Mouse (Mus musculus) 416B (cell line): ENCODE measurements around the gene Trappc3l.
"Not testable (repeated sequence)": the region's sequence is repeated elsewhere in the genome, so short reads cannot be mapped to it uniquely, and the experiment has no call there.

ENCODE experiments used
- DNase-seq: peaks from one replicate; pipeline ENCODE4 v3.0.0; 2011; ENCODE audit warnings: low read depth

The Trappc3l gene

DNA sequence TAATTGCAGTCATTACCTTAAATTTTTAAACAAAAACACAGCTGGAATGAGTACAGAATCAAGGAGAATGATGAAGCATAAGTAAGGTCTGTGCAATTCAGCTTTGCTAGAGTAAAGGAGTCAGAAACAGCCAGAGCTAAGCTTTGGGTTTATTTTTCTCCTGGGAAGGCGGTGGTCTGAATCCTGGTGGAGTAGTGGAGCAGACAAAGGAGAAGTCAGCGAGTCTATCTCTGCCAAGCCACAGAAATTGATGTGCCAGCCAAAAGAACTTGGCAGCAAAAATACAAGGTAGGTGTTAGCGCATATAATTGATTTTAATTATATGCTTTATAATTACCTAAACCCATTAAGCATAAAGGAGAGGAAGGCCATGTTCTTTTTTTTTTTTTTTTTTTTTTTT is at the start of gene Trappc3l:
TSS of gene Trappc3l (plus strand) at position 197 of the 400 bp plus-strand sequence.
- DNase-seq: no peak

DNA sequence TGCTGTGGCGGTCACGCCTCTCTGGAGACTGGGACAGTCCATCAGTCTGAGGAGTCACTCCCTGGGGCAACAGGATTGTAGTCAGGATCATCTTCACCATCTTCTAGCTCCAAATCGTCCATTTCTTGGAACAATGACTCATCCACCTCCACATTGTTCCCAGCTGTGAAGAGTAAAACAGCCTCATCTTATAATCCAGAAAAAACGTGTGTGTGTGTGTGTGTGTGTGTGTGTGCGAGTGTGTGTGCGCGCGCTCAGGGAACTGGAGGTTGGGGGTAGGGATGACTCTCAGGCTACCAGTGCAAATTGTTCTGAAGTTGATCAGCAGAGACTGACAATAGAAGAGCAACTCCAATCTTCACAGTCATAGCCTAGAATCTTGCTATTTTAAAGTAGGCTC is 40.7 kb upstream of the Trappc3l start:
- DNase-seq: not testable (repeated sequence)

DNA sequence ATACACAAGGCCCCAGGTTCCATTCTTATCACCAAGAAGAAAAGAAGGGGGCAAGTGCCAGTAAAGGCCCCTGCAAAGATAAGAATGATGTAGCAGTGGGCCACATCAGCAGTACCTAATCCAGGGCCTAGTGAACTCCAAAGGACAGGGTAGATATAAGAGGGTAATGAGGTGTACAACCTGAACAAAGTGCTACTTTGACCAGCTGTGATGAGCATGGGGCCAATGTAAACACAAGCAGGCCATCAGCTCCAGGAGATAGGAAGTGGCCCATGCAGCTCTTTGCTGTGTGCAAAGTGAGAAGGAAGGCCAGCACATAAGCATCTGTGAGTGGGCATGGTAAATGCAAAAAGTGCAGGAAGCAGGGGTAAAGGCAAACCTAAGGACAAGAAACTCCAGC is 39.0 kb upstream of the Trappc3l start:
- DNase-seq: no peak

DNA sequence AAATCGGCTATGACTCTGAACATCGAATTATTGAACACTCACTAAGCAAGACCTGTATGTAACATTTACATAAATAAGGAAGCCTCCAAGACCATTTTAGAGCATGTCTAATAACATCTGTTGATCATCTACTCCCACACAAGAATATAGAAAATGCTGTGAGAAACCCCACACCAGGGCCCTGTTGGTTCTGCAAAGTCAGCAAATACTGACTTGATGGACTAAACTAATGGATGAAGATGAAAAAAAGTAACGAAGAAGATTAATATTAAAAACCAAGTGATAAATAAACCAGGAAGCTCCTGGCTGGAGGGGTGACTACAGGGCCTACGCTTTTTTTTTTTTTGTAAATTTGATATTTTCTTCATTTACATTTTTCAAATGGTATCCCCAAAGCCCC is 24.8 kb upstream of the Trappc3l start:
- no peak for DNase-seq

DNA sequence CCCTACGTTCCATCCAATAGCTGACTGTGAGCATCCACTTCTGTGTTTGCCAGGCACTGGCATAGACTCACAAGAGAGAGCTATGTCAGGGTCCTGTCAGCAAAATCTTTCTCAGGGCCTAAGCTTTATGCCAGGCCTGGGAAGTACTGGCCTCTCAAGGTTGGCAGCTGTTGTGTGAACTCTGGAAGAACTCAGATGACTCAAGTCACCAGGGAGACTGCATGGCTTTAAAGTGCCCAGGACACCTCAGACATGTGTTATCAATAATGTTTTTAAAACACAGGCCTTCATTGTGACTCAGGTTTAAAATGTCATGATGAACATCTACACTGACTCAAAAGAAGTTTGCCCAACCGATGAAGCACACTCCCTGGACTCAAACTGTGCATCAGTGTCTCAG is 24.2 kb upstream of the Trappc3l start:
- DNase-seq: no peak

DNA sequence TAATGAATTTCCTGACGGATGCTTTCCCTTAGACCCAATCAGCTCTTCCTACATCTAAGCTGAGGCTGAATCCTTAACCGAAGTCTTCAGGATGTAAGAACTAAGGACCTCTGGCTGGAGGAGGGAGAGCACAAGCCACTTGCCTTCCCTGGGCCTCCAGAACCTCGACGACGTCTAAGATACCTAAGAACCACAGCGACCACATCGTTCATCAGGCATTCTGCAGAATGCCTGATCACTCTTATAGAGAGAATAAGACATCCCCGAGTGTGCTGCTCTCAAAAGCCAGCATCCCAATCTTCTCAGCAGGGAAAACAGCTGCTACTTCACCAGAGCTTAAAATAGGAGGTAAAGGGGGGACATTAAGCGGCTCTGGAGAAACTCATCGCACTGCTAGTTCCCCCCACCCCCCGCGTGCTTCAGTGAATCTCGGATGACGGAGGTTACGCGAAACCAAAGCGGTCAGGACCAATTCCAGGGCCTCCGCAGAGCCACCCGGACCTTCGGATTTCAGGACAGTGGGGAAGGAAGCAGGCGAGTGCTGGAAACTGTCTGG is 18.6 kb upstream of the Trappc3l start:
- peak; percentile 52 for DNase-seq

DNA sequence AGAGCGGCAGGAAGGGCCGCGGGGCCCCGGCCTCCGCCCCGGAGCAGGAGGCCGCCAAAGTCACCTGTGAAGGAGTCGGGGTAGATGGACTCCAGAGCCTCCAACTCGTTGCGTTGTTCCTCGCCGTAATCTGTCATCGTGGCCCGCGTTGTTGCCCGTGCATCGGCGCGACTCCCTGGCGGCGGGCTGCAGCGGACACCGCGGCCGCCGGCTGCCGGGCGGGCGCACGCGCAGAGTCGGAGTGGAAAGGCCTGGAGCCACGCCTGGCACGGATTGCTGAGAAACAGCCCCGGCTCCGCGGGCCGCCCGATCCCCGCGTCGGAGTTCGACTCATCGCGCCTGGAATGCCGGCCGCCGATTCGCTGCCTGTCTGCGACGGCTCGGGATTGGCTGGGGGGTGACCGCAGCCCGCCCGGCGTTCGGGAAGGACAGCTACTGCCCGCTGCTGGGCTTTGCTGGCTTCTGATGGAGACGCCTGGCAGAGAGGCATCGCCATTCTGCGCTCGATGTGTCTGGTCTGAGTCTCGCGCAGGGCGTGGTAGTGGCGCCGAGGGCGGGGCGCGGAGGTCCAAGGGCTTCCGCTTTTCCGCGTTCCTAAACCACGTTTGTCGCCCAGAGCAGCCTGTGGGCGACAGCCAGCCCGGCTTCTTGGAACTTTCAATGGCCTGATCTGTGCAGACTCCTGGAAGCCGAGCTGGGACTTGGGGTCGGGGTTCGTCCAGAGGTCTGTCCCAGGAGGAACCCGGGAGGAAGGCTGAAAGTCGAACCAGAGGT is 17.9 kb upstream of the Trappc3l start, which contains the start of gene Rwdd1:
TSS of gene Rwdd1 (minus strand) at position 323 of the 774 bp plus-strand sequence.
- peak; percentile 96 for DNase-seq

DNA sequence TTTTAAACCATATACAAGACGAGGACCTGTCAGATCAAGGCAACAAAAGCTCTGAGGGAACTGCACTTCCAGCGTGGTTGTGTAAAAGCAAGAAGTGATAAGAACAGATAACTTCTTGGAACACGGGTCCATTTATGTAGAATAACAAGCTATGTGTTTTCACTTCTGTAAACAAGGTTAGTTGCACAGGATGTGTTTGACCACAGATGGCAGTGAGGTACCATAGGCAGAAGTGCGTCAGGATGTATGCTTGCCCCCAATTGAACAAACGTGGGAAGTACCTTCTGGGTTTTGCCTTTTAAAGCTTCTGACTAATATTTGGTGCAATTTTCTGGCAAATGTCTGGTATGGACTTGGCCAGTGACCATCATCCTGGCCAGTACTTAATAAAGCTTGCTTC is 7.1 kb upstream of the Trappc3l start:
- DNase-seq: no peak

DNA sequence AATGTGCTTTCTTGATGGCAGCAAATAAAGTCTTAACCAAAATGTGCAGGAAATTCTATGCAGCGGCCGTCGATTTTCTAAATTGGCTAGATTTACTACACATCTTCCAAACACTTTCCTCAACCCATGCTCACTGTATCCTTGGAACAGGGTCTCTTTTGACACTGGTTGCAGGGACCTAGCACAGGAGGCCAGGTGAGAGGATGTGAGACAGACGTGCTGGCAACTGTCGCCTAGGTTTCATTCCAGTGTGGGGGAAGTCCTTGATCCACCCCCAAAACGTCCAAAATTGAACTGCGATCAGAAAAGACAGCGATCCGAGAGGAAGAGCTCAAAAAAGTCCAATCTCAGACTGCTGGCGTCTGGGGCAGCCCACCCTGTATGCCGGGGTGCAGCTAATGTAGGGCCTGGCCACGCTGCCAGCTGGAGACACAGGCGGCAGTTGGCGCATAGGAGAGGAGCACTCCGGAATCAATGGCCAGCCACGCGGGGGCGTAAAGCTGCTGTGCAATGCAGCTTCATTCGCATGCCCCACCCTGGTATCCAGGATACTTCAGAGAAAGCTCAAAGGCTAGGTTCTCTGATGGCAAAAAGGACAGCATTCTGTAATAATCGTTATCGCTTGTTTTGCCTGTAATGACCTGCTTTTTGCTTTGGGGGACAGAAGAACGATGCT is 3.6 kb upstream of the Trappc3l start:
- no peak for DNase-seq

DNA sequence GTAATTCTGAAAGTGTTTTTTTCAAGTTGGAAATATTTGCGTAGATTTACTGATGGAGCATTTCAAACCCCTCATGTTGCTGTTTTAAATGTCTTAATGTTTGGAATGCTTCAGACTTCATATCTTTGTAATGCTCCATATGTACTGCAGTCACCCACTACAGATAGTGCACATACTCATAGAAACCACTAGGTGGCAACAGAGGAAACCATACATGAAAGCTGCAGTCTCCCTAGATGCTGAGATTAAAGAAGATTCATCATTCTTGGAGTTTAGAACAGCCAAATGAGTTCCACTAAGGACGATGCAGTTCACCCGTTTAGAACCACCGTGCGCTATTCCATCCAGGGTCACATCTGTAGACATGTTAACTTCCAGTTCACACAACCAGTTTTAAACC is 810 bp upstream of the Trappc3l start:
- DNase-seq: peak; percentile 69

DNA sequence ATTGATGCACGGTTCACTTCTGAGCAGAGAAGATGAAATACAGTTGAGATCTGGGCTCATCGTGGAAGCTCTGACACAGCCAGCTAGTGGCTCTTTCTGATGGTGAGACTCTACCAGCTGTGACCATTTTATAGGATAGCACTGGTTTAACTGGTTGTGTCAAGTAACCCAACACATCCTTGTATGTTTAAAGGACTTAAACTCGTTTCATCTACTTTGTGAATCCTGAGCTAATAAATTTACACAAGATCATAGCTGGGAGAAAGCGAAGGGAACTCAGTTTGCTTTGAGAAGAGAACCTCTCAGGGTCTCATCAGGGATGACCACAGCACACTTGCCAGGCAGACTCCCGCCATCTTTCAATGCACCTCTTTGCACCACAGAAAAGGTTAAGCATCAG is 6.8 kb downstream of the Trappc3l start, which contains the start of gene Calhm4:
TSS of gene Calhm4 (minus strand) at position 101 of the 400 bp plus-strand sequence.
- no peak for DNase-seq

DNA sequence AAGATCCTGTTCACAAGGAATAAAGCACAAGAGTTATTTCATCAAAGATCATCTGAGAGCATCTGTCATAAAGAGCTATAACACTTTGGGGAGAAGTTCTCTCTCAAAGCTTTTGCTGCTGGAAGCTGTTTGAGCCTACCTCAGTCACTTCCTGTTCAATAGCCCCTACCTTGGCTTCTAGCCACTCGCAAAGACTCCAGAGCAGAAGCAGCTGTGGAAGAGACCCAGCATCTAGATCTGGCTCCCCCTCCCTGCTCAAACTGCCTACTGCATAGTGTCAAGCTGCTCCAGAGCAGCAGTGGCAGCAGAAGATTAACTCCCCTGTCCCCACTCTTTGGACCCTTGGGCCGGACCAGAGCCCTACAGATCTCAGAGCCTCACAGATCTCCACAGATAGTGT is 16.6 kb downstream of the Trappc3l start:
- no peak for DNase-seq

DNA sequence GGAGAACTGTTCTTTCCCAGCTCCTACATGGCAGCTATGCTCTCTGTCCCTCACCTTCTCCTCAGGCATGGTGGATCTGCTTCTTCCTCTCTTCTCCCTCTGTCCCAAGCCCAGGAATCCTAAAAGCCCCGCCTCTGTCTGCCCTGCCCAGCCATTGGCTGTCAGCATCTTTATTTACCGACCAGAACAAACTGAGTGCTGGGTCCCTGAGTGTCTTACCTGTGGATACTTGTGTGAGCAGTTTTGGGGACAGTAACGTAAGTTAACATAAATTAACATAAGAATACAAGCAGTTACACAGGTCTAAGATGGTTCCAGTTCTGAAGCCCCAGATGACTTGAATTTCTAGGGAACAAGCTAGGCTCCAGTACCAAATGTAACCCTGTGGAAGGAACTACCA is 29.2 kb downstream of the Trappc3l start:
- DNase-seq: no peak

DNA sequence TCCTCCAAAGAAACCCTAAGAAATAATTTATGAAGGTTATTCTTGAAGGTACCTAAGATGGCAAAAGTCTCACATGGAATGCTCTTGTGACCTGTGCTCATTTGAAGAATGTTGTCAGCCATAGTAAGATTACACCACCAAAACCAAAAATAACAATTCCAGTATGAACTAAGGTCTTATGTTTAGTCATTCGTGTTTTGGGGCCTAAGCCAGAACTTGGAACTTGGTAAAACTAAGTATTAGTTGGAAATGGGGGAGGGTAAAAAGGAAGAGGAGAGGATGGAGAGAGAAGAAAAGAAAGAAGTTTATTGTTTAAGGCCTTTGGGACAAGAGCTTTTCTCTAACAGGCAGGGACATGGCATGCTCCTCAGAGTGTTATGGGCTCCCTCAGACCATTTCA is 32.2 kb downstream of the Trappc3l start:
- DNase-seq: no peak

DNA sequence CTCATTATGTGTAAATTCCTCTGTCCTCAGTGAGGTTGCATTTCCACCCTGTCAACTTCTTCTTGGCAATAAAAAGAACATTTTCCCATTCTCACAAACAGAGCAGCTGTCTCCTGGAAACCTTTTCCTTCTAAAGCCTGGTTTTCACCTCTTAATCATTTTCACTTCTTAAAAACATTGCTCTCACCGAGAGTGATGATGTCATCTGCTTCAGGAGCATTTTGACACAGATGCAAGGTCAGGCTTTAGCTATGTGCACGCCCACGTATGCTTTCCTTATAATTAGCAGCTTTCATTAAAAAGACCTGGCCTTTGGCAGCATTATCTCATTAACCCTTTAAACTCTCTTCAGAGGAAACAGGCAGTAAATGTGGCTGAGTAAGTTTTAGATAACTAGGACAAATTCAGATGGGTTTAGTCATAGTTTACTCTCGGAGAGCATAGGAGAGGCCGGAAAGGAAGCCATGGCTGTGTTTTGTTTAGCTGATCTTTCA is 33.6 kb downstream of the Trappc3l start:
- DNase-seq: no peak

DNA sequence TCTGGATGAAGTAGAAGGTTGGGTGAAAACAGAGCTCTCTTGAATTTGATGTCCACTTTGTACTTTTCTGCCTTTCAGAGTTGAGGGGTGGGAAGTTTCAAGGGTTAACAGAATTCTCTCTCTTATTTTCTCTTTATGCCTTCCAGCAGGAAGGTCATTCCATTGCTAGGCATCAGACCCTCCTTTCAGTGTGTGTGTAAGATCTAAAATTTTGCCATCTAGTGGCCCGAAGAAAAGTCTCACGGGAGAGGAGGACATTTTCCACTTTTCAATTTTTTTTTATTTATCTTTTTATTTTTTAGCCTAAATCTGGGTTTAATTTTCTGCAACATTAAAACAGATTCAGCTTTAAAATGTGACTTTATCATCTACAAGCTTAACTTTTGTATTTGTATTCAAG is 34.3 kb downstream of the Trappc3l start:
- DNase-seq: peak; percentile 5

DNA sequence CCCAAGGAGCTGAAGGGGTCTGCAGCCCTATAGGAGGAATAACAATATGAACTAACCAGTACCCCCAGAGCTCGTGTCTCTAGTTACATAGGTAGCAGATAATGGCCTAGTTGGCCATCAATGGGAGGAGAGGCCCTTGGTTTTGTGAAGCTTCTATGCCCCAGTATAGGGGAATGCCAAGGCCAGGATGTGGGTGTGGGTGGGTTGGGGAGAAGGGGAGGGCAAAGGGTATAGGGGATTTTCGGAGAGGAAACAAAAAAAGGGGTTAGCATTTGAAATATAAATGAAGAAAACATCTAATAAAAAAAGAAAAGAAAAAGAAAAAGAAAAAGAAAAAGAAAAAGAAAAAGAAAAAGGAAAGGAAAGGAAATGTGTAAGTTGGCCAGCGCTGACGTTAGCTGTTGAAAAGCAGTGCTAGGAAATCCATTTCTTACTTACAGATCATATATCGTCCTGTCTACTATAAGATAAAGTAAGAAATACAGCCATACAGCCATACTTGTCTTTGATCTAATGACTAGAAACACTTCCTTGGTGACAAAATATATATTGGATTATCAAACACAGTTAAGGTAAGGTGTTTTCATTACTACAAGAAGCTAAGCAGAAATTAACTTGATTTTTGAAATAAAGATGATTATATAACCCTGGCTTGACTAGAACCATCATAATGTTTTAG is 37.3 kb downstream of the Trappc3l start:
- no peak for DNase-seq

DNA sequence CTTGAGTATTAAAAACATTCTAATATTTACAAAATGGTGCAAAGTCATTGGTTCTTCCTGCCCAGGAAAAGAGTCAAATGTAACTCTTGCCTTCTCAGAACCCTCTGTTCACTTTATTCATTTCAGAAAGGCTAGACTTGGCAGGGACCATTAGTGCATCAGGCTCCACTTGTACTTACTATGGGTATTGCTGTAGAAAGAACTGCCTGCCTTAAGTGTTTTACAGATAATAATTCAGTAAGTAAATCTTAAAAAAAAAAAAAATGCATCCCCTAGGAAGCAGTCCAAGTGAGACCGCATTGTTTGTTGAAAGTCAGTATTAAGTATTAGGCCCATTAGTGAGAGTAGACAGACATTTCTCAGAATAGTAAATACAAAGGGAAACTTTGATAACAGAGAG is 49.1 kb downstream of the Trappc3l start:
- DNase-seq: no peak

DNA sequence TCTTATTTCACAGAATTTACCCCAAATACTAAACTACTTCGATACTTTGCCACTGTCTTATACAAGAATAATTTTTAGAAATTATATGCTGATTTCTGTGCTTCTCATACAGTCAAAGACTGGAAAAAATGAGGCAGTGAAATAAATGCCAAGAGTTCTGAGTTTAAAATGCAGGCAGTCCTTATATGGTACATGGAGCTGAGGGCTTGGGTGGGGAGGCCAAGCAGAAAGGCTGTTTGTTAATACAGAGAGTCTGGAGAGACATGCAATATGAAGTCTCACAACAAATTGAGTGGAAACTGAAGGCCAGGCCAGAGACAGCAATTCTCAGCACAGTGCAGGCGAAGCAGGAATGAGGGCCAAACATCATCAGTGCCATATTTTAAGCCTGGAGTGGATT is 51.1 kb downstream of the Trappc3l start:
- no peak for DNase-seq

DNA sequence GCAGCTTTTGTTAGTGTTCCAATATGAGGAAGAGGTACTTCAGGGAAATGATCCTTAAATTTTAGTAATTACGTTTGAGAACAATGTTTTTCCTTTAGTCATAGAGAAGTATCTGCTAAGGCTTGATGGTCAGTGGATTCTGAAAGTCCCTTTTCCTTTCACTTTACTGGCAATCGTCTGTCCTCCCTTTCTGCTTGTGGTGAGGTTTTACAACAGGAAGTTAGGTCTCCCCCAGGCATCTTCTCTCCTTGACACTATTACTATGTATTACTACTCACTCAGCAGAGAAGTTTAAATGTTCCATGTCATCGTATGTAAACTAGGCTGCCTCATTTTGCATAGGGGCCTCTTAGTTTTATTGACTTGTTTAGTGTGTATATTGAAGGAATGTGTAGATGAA is 52.1 kb downstream of the Trappc3l start:
- peak; percentile 36 for DNase-seq

DNA sequence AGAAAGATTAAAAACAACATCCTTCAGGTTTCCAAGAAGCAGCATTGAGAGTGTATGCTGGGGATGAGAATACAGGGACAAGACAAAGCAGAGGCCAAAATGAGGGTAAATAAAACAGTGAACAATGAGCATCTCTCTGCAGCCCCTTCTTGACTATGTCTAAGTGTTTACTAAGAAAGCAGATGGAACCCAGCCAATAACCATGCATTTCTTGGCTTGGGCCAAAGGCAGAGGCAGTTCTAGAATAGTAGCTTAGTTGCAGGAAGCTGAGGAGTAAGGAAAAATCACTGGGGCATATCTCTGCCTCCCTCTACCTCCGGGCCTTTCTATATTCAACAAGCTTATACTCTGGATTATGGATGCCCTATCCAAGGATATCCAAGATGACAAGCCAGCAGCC is 53.1 kb downstream of the Trappc3l start:
- no peak for DNase-seq

DNA sequence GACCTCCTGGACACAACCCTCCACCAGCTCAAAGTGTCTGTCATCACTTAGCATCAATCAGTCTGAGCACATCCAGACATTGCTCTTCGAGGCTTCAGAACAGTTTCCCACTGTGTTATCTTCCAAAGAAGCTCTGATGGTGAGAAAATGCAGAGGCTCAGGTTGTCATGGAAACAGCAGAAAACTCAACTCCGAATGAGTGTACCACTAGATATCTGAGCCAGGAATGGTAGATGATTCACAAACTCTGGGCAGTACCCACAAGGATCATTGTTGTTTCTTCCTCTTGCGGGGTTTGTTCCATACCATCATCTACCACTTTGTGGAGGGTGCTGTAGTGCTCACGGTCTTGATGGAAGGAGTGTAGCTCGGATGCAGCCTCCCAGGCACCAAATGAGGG is 54.5 kb downstream of the Trappc3l start:
- DNase-seq: no peak

DNA sequence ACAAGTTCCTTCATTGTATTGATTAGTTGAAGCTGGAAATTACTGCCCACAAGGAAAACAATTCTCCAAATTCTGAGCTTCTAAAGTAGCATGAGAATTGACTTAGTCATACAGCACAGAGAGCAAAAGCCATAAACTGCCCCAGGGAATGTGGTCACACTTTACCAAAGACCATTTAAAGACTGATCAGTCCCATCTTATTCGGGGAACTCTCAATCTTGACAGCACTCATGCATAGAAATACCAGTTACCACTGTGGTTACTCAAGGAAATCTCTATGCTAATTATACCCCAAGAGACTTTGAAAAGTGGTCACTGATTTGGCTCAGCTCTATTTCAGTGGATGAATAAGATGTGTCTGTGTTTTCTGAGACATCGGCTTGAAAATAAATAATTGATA is 57.8 kb downstream of the Trappc3l start:
- no peak for DNase-seq
